Mouse (Mus musculus): Measurements from ENCODE around the gene Supt6. TPM values are rescaled to one million over a fixed set of nuclear protein-coding genes. Genes with fewer than 3 reads are reported as not detected.
"Not testable (repeated sequence)": the region's sequence is repeated elsewhere in the genome, so short reads cannot be mapped to it uniquely, and the experiment has no call there.

Supt6 gene
- polyA plus RNA-seq (2016; fragmentation: Nextera tagmentation; extraction: Ambion mirVana), result 38.9 and 43.2 TPM in 2 replicates

DNA sequence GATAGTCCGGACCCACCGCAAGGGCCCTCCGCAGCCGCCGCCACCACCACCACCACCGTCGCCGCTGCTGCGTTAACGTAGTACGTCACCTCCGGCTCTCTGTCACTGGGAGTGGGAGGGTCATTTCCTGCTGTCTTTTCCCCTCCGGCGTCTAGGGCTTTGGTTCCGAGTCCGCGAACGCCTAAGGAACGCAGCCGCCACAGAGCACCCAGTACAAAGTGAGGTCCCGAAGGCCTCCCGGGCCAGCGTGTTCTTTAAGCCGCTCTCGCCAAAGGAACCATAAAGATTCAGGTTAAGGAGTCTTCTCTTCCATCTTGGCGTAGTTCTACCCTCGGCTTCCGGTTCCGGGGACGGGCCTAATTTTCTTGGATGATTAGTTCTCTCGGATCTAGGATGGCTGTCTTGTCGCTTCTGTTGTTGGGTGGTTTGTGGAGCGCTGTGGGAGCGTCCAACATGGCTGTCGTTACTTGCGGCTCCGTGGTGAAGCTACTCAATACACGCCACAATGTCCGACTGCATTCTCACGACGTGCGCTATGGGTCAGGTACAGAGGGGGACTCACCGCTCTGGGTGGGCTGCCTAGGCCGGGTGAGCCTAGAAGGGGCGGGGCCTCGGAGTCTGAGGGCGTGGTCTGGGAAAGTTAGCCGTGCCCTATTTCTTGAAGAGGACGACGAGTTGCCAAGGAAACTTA lies at the start of gene Supt6, which contains the start of gene Sdf2:
TSS of gene Supt6 (minus strand) at position 361 of the 691 bp plus-strand sequence.
TSS of gene Sdf2 (plus strand) at position 120 of the 691 bp plus-strand sequence.
- Histone ChIP-seq H3K4me3 (replicated peaks) (peak within 1 kb of the TSS; percentile 91), H3K27ac (peak within 1 kb of the TSS; percentile 84), H3K4me2 (peak within 1 kb of the TSS; percentile 86), H3K27me3 (no peaks in the 10 kb centered on the region), H3K9ac (peak within 1 kb of the TSS; percentile 89), H3K36me3 (replicated peaks) (peaks cover 10% of the 10 kb centered on the region), H3K4me1 (peaks cover 41% of the 10 kb centered on the region), H3K9me3 (no peaks in the 10 kb centered on the region)
- peak; percentile 96 for ATAC-seq (ENCODE audit: low FRiP score)
- WGBS, result 0% methylated on average over 50 of the region's 50 CpGs

DNA sequence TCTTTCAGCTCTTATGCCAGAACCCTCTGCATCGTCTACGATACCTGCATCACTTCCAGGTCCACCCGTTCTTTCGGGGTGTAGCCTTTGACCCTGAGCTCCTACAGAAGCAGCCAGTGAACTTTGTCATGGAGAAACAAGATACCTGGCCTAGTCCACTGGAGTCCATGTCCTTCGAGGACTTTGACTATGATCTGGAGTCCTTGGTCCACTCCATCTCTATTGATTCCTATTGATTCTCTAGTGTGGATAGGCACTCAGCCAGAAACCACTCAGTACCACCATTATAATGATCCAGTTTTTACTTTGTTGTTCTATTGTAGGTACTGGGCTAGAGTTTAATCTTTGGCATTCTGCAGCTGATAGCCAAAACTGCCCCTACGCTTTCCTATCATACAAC lies 48.8 kb upstream of the Supt6 start:
- H3K27me3 ChIP-seq, result no peaks in the 10 kb centered on the region
- no peak overlapping the region for H3K4me2 ChIP-seq
- H3K4me1 ChIP-seq, result no peaks in the 10 kb centered on the region
- H3K27ac ChIP-seq, result no peak overlapping the region
- no peak for ATAC-seq (ENCODE audit: low FRiP score)
- H3K9me3 ChIP-seq, result no peaks in the 10 kb centered on the region
- no peak overlapping the region for H3K4me3 ChIP-seq (replicated peaks)
- 95% methylated on average over 6 of the region's 6 CpGs for WGBS
- H3K36me3 ChIP-seq (replicated peaks), result peaks cover 36% of the 10 kb centered on the region
- H3K9ac ChIP-seq, result no peak overlapping the region

DNA sequence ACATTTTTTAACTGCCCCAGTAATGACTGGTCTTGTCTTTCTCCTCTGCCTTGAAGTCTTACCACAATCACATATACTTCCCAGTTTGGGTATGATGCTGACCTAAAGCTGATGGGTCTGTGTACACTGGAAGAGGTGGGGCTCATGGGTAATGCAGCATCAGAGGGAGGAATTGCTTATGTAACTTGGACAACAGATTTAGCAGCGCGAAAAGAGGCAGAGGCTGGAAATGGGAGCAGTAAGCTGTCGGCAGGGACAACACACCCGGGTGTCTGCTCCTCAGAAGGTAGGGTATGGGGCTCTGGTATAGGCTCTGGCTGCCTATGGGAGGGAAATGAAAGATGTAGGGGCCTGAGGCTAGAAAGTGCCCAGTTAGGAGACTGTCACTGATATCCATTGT lies 44.9 kb upstream of the Supt6 start, which contains the start of gene BC030499:
TSS of gene BC030499 (plus strand) at position 188 of the 400 bp plus-strand sequence.
- Histone ChIP-seq H3K36me3 (replicated peaks) (peaks cover 73% of the 10 kb centered on the region), H3K9me3 (no peaks in the 10 kb centered on the region), H3K4me3 (replicated peaks) (no peak within 1 kb of the TSS), H3K9ac (no peak within 1 kb of the TSS), H3K4me1 (no peaks in the 10 kb centered on the region), H3K27me3 (no peaks in the 10 kb centered on the region), H3K4me2 (no peak within 1 kb of the TSS), H3K27ac (no peak within 1 kb of the TSS)
- 90% methylated on average over 4 of the region's 4 CpGs for WGBS
- ATAC-seq (ENCODE audit: low FRiP score), result no peak

GRCm38 (mm10) chr11:78289146-78289763 lies 43.5 kb upstream of the Supt6 start:
- Histone ChIP-seq H3K9ac (no peak overlapping the region), H3K27ac (no peak overlapping the region), H3K36me3 (replicated peaks) (peaks cover 87% of the 10 kb centered on the region), H3K4me3 (replicated peaks) (no peak overlapping the region), H3K9me3 (no peaks in the 10 kb centered on the region), H3K4me2 (no peak overlapping the region), H3K27me3 (no peaks in the 10 kb centered on the region), H3K4me1 (no peaks in the 10 kb centered on the region)
- 89% methylated on average over 7 of the region's 7 CpGs for WGBS
- no peak for ATAC-seq (ENCODE audit: low FRiP score)

DNA sequence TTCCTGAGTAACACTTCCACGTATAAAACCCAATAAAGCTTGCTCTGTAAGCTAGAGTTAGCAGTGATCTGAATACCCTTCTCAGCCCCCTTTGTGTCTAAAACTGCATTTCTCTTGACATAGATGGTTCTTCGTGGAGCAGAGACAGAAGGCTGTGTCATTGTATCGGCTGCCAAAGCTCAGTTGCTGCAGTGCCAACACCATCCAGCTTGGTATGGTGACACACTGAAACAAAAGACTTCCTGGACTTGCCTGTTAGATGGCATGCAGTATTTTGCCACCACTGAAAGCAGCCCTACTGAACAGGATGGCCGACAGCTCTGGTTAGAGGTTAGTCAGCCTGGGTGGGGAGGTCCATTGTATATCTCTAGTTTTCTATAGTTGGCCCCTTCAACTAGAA lies 33.8 kb upstream of the Supt6 start:
- Histone ChIP-seq H3K27ac (no peak overlapping the region), H3K9ac (no peak overlapping the region), H3K4me1 (no peaks in the 10 kb centered on the region), H3K4me2 (no peak overlapping the region), H3K36me3 (replicated peaks) (peaks cover 99% of the 10 kb centered on the region), H3K9me3 (no peaks in the 10 kb centered on the region), H3K27me3 (no peaks in the 10 kb centered on the region), H3K4me3 (replicated peaks) (no peak overlapping the region)
- no peak for ATAC-seq (ENCODE audit: low FRiP score)
- 92% methylated on average over 4 of the region's 4 CpGs for WGBS

- Histone ChIP-seq H3K9me3 (no peaks in the 10 kb centered on the region), H3K27ac (no peak overlapping the region), H3K36me3 (replicated peaks) (peaks cover 99% of the 10 kb centered on the region), H3K4me2 (no peak overlapping the region), H3K27me3 (no peaks in the 10 kb centered on the region), H3K9ac (no peak overlapping the region), H3K4me1 (no peaks in the 10 kb centered on the region), H3K4me3 (replicated peaks) (no peak overlapping the region)
- WGBS, result 94% methylated on average over 7 of the region's 7 CpGs
- ATAC-seq (ENCODE audit: low FRiP score), result no peak
Observed at GRCm38 (mm10) chr11:78278853-78279252, 33.1 kb upstream of the Supt6 start.

DNA sequence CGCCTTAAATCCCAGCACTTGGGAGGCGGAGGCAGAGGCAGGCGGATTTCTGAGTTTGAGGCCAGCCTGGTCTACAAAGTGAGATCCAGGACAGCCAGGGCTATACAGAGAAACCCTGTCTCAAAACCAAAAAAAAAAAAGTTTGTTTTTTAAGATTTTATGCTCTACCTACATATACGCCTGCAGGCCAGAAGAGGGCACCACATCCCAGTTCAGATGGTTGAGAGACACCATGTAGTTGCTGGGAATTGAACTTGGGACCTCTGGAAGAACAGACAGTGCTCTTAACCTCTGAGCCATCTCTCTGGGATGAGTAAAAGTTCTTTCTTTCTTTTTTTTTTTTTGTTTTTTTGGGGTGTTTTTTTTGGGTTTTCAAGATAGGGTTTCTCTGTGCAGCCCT lies 30.4 kb upstream of the Supt6 start:
- not testable (repeated sequence) for ATAC-seq (ENCODE audit: low FRiP score); H3K4me1 ChIP-seq; H3K9me3 ChIP-seq; H3K4me3 ChIP-seq (replicated peaks); H3K9ac ChIP-seq; H3K4me2 ChIP-seq; H3K27ac ChIP-seq; H3K27me3 ChIP-seq
- peaks cover 99% of the 10 kb centered on the region for H3K36me3 ChIP-seq (replicated peaks)
- WGBS, result 89% methylated on average over 4 of the region's 4 CpGs

DNA sequence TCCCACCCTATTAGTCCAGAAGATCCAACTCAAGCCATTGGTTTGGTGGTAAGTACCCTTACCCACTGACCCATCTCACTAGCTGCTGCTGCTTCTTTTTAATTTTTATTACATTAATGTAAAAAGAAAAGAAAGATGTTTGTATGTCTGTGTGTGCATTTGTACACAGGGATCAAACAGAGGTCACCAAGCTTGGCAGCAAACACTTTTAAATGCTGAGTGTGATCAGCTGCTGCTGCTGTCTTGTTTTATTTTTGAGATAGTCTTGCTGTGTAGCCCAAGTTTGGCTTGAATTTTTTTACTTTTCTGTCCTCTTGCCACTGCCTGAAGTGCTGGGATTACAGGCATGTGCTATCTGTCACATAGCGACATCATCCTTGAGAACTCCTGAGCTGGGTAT lies 29.8 kb upstream of the Supt6 start:
- Histone ChIP-seq H3K9ac (no peak overlapping the region), H3K27ac (no peak overlapping the region), H3K9me3 (no peaks in the 10 kb centered on the region), H3K4me1 (no peaks in the 10 kb centered on the region), H3K4me2 (no peak overlapping the region), H3K36me3 (replicated peaks) (peaks cover 98% of the 10 kb centered on the region), H3K4me3 (replicated peaks) (no peak overlapping the region), H3K27me3 (no peaks in the 10 kb centered on the region)
- ATAC-seq (ENCODE audit: low FRiP score), result no peak
- 100% methylated on average over 1 of the region's 1 CpGs for WGBS

GRCm38 (mm10) chr11:78271986-78272385 lies 26.2 kb upstream of the Supt6 start:
- Histone ChIP-seq H3K4me1 (no peaks in the 10 kb centered on the region), H3K9ac (no peak overlapping the region), H3K9me3 (no peaks in the 10 kb centered on the region), H3K36me3 (replicated peaks) (peaks cover 95% of the 10 kb centered on the region), H3K27me3 (no peaks in the 10 kb centered on the region), H3K4me2 (no peak overlapping the region), H3K4me3 (replicated peaks) (no peak overlapping the region), H3K27ac (no peak overlapping the region)
- no peak for ATAC-seq (ENCODE audit: low FRiP score)
- 93% methylated on average over 13 of the region's 13 CpGs for WGBS

DNA sequence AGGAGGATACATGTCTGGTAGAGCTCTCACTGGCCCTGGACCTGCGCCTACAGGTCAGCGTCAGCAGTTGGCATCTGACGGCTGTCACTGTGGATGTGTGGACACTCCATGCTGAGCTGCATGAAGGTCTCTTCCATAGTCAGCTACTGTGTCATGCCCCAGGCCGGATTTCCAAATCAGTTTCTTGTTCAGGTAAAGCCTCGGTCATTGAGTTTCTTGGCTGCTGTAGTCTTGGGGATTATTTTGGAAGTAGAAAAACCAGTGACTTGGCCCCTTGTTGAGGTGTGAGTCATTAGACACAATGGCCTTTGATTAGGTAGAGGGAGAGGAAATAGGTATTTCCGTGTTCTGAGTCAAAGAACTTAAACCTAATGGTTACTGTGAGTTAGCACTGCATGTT lies 19.8 kb upstream of the Supt6 start:
- Histone ChIP-seq H3K4me2 (no peak overlapping the region), H3K4me3 (replicated peaks) (no peak overlapping the region), H3K9me3 (no peaks in the 10 kb centered on the region), H3K9ac (no peak overlapping the region), H3K36me3 (replicated peaks) (peaks cover 68% of the 10 kb centered on the region), H3K27ac (no peak overlapping the region), H3K27me3 (no peaks in the 10 kb centered on the region), H3K4me1 (peaks cover 11% of the 10 kb centered on the region)
- ATAC-seq (ENCODE audit: low FRiP score), result no peak
- 98% methylated on average over 6 of the region's 6 CpGs for WGBS

- H3K27ac ChIP-seq, result no peak overlapping the region
- H3K4me2 ChIP-seq, result peak overlapping the region; percentile 81
- peak overlapping the region; percentile 90 for H3K4me3 ChIP-seq (replicated peaks)
- ATAC-seq (ENCODE audit: low FRiP score), result no peak
- WGBS, result 2% methylated on average over 8 of the region's 8 CpGs
- H3K9ac ChIP-seq, result peak overlapping the region; percentile 25; the same call in 1 of the 2 replicates
- peaks cover 14% of the 10 kb centered on the region; the same call in 1 of the 2 replicates for H3K27me3 ChIP-seq
- no peaks in the 10 kb centered on the region for H3K9me3 ChIP-seq
- peaks cover 40% of the 10 kb centered on the region for H3K36me3 ChIP-seq (replicated peaks)
- H3K4me1 ChIP-seq, result peaks cover 11% of the 10 kb centered on the region
Observed at GRCm38 (mm10) chr11:78262550-78262949, 16.8 kb upstream of the Supt6 start.

DNA sequence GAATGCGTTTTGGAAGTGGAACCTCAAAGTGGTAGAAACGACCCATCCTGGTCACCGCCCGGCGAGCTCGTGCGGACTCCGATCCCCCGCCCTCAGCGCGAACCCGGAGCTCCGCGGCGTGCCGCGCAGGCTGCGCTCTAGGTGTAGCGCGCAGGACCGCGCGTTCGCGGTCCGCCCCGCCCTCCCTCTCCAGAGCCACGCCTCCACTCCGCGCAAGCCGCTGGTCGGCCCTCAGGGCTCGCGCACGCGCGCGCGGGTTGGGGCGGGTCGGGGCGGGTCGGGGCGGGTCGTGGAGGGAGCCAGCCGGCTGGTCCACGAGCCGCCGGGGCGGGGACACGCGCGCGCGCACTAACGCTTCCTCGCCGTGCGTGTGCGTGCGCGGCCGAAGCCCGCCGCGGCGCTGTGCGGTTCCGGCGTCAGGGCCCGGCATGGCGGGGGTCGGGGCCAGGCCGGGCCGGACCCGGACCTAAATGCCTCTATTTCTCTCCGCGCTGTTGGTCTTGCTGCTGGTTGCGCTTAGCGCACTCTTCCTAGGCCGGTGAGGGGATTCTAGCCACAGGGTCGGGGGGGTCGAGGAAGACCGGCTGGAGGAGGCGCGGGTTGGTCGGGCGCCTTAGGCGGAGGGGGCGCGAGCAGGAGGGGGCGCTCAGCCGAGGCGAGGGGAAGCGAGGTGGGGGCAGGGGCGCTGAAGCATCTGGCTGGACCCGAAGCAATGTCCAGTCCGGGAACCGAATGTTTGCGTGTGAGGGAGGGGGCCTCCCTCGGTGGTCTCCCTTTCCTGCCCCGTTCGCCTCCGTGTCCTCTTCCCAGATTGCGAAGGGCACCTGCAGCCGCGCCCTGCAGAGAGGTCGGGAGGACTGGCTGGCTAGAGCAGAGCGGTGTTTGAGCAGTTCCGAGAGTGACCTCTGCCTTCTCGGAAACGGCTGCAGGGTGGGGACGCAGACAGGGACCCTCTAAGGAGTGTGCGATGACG lies 15.9 kb upstream of the Supt6 start, which contains the start of gene 2610507B11Rik:
TSS of gene 2610507B11Rik (plus strand) at position 373 of the 973 bp plus-strand sequence.
- WGBS, result under 1% methylated on average over 109 of the region's 115 CpGs
- Histone ChIP-seq H3K9me3 (no peaks in the 10 kb centered on the region), H3K4me1 (peaks cover 11% of the 10 kb centered on the region), H3K4me3 (replicated peaks) (peak within 1 kb of the TSS; percentile 90), H3K27ac (peak within 1 kb of the TSS; percentile 86), H3K4me2 (peak within 1 kb of the TSS; percentile 81), H3K27me3 (peaks cover 14% of the 10 kb centered on the region; the same call in 1 of the 2 replicates), H3K36me3 (replicated peaks) (peaks cover 32% of the 10 kb centered on the region), H3K9ac (peak within 1 kb of the TSS; percentile 91)
- ATAC-seq (ENCODE audit: low FRiP score), result peak; percentile 95
